Mouse (Mus musculus) kidney, adult 2 months (tissue): ENCODE measurements around the gene Slc24a4. TPM values are rescaled to one million over a fixed set of nuclear protein-coding genes. Genes with fewer than 3 reads are reported as not detected.

Source experiments
- DNase-seq: peaks from one replicate; pipeline ENCODE4 v3.0.0; 2021
- H3K27ac ChIP-seq: fragments of 200-500 bp; 2 replicates; pipeline ENCODE4 v1.5.1; 2012; ENCODE audit warnings: low read depth, low read length, control low read depth, inconsistent platforms; ENCODE audit not compliant: insufficient read depth
- H3K27me3 ChIP-seq: fragments of 200-500 bp; replicated peaks from 2 replicates; pipeline ENCODE4 v1.6.1; 2012; ENCODE audit warnings: mild to moderate bottlenecking, moderate library complexity, low read length, inconsistent platforms; ENCODE audit not compliant: control insufficient read depth, insufficient read depth
- H3K36me3 ChIP-seq: fragments of 200-500 bp; 2 replicates; pipeline ENCODE4 v1.6.1; 2012; ENCODE audit warnings: mild to moderate bottlenecking, moderate library complexity, low read length, inconsistent platforms; ENCODE audit not compliant: control insufficient read depth, insufficient read depth
- H3K4me1 ChIP-seq: fragments of 200-500 bp; 2 replicates; pipeline ENCODE4 v1.6.1; 2011; ENCODE audit warnings: low read length; ENCODE audit not compliant: control insufficient read depth, insufficient read depth
- H3K4me3 ChIP-seq: fragments of 200-500 bp; 2 replicates; pipeline ENCODE4 v1.5.1; 2011; ENCODE audit warnings: mild to moderate bottlenecking, low read depth, low read length, control low read depth; ENCODE audit not compliant: insufficient read depth
- CTCF ChIP-seq: fragments of 200-500 bp; conservative IDR thresholded peaks from 2 replicates; pipeline ENCODE4 v1.5.1; 2011; ENCODE audit warnings: low read depth, mild to moderate bottlenecking, control low read depth, low read length, moderate library complexity, mixed read lengths; ENCODE audit not compliant: insufficient read depth, insufficient read length
- POLR2A ChIP-seq: fragments of 200-500 bp; IDR thresholded peaks from one replicate; pipeline ENCODE4 v1.6.1; 2011; ENCODE audit warnings: low read depth, low read length, control low read depth
- WGBS: fragments of 180-500 bp; shearing (Covaris S2); methylation state at CpG from one replicate; pipeline ENCODE4 v1.1.7; 2018; 5-methylcytosine and 5-hydroxymethylcytosine counted together
- polyA plus RNA-seq: library from polyadenylated mRNA; depleted of rRNA; stranded (reverse); fragments of >200 nt; gene quantifications from 2 replicates; pipeline ENCODE4 v1.2.3, GENCODE M21; 2012

Gene Slc24a4
- polyA plus RNA-seq, 1 experiment: 0.05 TPM

- H3K4me3 ChIP-seq: no peak overlapping the region
- 76% methylated on average over 10 of the region's 10 CpGs for WGBS
- no peaks in the 10 kb centered on the region for H3K4me1 ChIP-seq
- H3K27me3 ChIP-seq: no peaks in the 10 kb centered on the region
- DNase-seq: no peak
- no peak overlapping the region for H3K27ac ChIP-seq
- no peak for TF ChIP-seq POLR2A
- no peak for TF ChIP-seq CTCF
- H3K36me3 ChIP-seq: no peaks in the 10 kb centered on the region
Measured at GRCm38 (mm10) chr12:102139710-102140109, 11.2 kb downstream of the Slc24a4 start.

DNA sequence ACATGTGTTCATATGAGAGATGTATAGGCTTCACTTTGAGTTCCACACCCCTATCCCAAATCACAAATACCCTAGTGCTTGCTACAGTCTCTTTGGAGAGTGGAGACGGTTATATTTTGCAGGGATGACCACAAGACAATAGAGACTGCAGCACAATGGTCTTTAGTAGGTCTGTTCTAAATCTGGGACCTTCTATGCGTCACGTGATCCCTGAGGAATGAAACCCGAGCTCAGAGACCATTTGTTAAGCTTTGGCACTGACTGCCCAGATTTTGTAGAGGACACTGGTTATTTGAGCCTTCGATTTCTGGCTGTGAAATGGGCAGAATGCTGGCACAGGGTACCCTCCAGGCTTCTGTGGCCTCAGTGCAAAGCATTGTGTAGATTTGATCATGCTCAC, 12.8 kb downstream of the Slc24a4 start:
- no peak for TF ChIP-seq CTCF
- WGBS: 64% methylated on average over 5 of the region's 5 CpGs
- no peak overlapping the region for H3K27ac ChIP-seq
- no peaks in the 10 kb centered on the region for H3K36me3 ChIP-seq
- H3K27me3 ChIP-seq: no peaks in the 10 kb centered on the region
- no peak for DNase-seq
- no peak overlapping the region for H3K4me3 ChIP-seq
- H3K4me1 ChIP-seq: no peaks in the 10 kb centered on the region

DNA sequence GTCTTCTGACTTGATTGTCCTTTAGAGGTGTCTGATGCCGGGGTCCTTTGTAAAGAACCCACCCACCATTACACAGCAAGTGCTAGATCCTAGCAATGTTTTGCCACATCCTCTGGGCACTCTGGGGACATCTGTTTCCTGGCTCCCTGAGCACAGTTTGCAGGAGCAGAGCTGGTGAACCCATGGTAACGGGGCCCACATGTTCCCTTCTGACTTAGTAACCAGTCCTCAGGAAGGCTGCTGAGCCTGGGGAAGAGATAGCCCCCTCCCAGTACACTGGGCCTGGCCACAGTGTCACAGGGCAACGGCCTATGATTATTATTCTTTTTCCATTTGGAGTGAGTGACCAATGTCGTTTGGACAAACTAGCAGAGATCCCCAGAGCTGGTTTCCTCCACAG, 19.1 kb downstream of the Slc24a4 start:
- 57% methylated on average over 4 of the region's 4 CpGs for WGBS
- no peaks in the 10 kb centered on the region for H3K36me3 ChIP-seq
- no peak overlapping the region for H3K4me3 ChIP-seq
- H3K27ac ChIP-seq: no peak overlapping the region
- no peak for DNase-seq
- no peaks in the 10 kb centered on the region for H3K4me1 ChIP-seq
- no peaks in the 10 kb centered on the region for H3K27me3 ChIP-seq
- TF ChIP-seq POLR2A (no peak), CTCF (no peak)

GRCm38 (mm10) chr12:102148746-102149145, 20.2 kb downstream of the Slc24a4 start:
- peaks cover 4% of the 10 kb centered on the region; the same call in 1 of the 2 replicates for H3K4me1 ChIP-seq
- TF ChIP-seq POLR2A: no peak
- TF ChIP-seq CTCF: peak; percentile 49
- peak; percentile 13 for DNase-seq
- no peaks in the 10 kb centered on the region for H3K27me3 ChIP-seq
- no peak overlapping the region for H3K27ac ChIP-seq
- no peak overlapping the region for H3K4me3 ChIP-seq
- 89% methylated on average over 2 of the region's 2 CpGs for WGBS
- no peaks in the 10 kb centered on the region for H3K36me3 ChIP-seq

- Histone ChIP-seq H3K27ac (no peak overlapping the region), H3K36me3 (no peaks in the 10 kb centered on the region)
- WGBS: 93% methylated on average over 7 of the region's 7 CpGs
Measured at GRCm38 (mm10) chr12:102151185-102151584, 22.7 kb downstream of the Slc24a4 start.

GRCm38 (mm10) chr12:102153796-102154195, 25.3 kb downstream of the Slc24a4 start:
- H3K27me3 ChIP-seq: no peaks in the 10 kb centered on the region
- no peak overlapping the region for H3K4me3 ChIP-seq
- peaks cover 4% of the 10 kb centered on the region; the same call in 1 of the 2 replicates for H3K4me1 ChIP-seq
- peak overlapping the region; percentile 49; the same call in 1 of the 2 replicates for H3K27ac ChIP-seq
- WGBS: 60% methylated on average over 7 of the region's 7 CpGs
- H3K36me3 ChIP-seq: no peaks in the 10 kb centered on the region
- DNase-seq: peak; percentile 83
- TF ChIP-seq POLR2A: no peak
- no peak for TF ChIP-seq CTCF

More at GRCm38 (mm10) chr12:102151185-102151584, 22.7 kb downstream of the Slc24a4 start:
- Histone ChIP-seq H3K27me3 (no peaks in the 10 kb centered on the region), H3K4me3 (no peak overlapping the region), H3K4me1 (peaks cover 4% of the 10 kb centered on the region; the same call in 1 of the 2 replicates)
- DNase-seq: no peak
- TF ChIP-seq CTCF (no peak), POLR2A (no peak)

DNA sequence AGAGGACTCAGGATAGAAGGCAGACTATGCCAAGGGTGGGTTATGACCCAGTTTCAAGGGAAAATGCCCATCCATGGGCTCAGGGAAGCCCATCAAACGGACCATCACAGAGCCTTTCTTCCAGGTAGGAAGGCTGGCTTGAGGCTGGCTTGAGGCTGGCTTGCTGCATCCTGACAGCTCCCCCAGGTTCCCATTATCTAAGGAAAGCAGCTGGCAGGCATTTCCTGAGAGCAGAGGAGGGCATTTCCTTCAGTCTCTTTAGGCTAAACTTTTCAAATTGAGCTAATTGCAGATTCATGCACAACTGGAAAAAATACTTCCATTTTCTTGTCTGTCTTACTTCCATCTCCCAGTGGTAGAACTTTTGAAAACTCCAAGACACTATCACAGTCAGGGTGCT, 26.3 kb downstream of the Slc24a4 start:
- 50% methylated on average over 1 of the region's 1 CpGs for whole genome bisulfite sequencing
- H3K4me3 ChIP-seq: no peak overlapping the region

GRCm38 (mm10) chr12:102164632-102165031, 36.1 kb downstream of the Slc24a4 start:
- no peaks in the 10 kb centered on the region for H3K36me3 ChIP-seq
- 86% methylated on average over 7 of the region's 7 CpGs for WGBS
- H3K4me3 ChIP-seq: no peak overlapping the region
- no peaks in the 10 kb centered on the region for H3K4me1 ChIP-seq
- no peaks in the 10 kb centered on the region for H3K27me3 ChIP-seq
- no peak overlapping the region for H3K27ac ChIP-seq
- TF ChIP-seq CTCF (no peak), POLR2A (no peak)
- DNase-seq: no peak

More for the DNA sequence above, 26.3 kb downstream of the Slc24a4 start:
- Histone ChIP-seq H3K27me3 (no peaks in the 10 kb centered on the region), H3K4me1 (peaks cover 4% of the 10 kb centered on the region; the same call in 1 of the 2 replicates), H3K27ac (no peak overlapping the region), H3K36me3 (no peaks in the 10 kb centered on the region)
- TF ChIP-seq POLR2A: no peak
- TF ChIP-seq CTCF: no peak
- no peak for DNase-seq
